Mouse (Mus musculus) heart, adult 18-20 months (tissue): ENCODE measurements around the gene Spn. TPM values are rescaled to one million over a fixed set of nuclear protein-coding genes. Genes with fewer than 3 reads are reported as not detected.

Source experiments
- DNase-seq, 2 experiments: peaks; one replicate each; pipeline ENCODE4 v3.0.0; 2021 to 2022; ENCODE audit warnings: mixed read lengths in 1 of 2
- total RNA-seq, 2 experiments: library from RNA; stranded (reverse); gene quantifications; 2 replicates each; pipeline ENCODE4 v1.2.3; 2021

Spn gene
- total RNA-seq, 2 experiments from 2014 or later = 0.55 to 2.6 TPM

- DNase-seq = no peak
Measured at GRCm38 (mm10) chr7:127140623-127141404, 3.2 kb upstream of the Spn start.

- DNase-seq = no peak
Measured at GRCm38 (mm10) chr7:127139562-127139961, 1.9 kb upstream of the Spn start.

GRCm38 (mm10) chr7:127139100-127139499, 1.5 kb upstream of the Spn start:
- no peak for DNase-seq

- DNase-seq = no peak
Measured at GRCm38 (mm10) chr7:127136181-127137071, 1.2 kb downstream of the Spn start.

- DNase-seq = no peak
Measured at GRCm38 (mm10) chr7:127134821-127135447, 2.7 kb downstream of the Spn start.

GRCm38 (mm10) chr7:127133125-127133524, 4.5 kb downstream of the Spn start:
- no peak for DNase-seq

- no peak for DNase-seq
Measured at GRCm38 (mm10) chr7:127129638-127130037, 8.0 kb downstream of the Spn start.

- no peak for DNase-seq
Measured at GRCm38 (mm10) chr7:127121911-127122270, 15.7 kb downstream of the Spn start, which contains the start of gene Qprt. Gene Qprt (minus strand): TSS chr7:127122226.

GRCm38 (mm10) chr7:127121061-127121910, 16.3 kb downstream of the Spn start:
- no peak for DNase-seq

- DNase-seq = no peak
Measured at GRCm38 (mm10) chr7:127118671-127119445, 18.8 kb downstream of the Spn start.

- DNase-seq = peak; percentile 36 to 38
Measured at GRCm38 (mm10) chr7:127117948-127118347, 19.7 kb downstream of the Spn start.

GRCm38 (mm10) chr7:127116331-127116935, 21.2 kb downstream of the Spn start:
- DNase-seq = no peak

- DNase-seq = no peak
Measured at GRCm38 (mm10) chr7:127114920-127115319, 22.7 kb downstream of the Spn start.

- DNase-seq = no peak
Measured at GRCm38 (mm10) chr7:127113614-127114259, 23.9 kb downstream of the Spn start.

GRCm38 (mm10) chr7:127112921-127113597, 24.6 kb downstream of the Spn start:
- DNase-seq = no peak

- no peak for DNase-seq
Measured at GRCm38 (mm10) chr7:127112251-127112841, 25.3 kb downstream of the Spn start.

- peak in 1 of 2 experiments; percentile 62 for DNase-seq
Measured at GRCm38 (mm10) chr7:127111461-127111860, 26.2 kb downstream of the Spn start.

GRCm38 (mm10) chr7:127110239-127111007, 27.2 kb downstream of the Spn start:
- DNase-seq = peak; percentile 71 to 81
